Mouse (Mus musculus) heart, embryonic 10.5 days (tissue): ENCODE measurements around the gene Gpr183. TPM values are rescaled to one million over a fixed set of nuclear protein-coding genes. Genes with fewer than 3 reads are reported as not detected.

ENCODE experiments used
- DNase-seq: peaks from one replicate; pipeline ENCODE4 v3.0.0-alpha.2; 2017; ENCODE audit warnings: low spot score
- H3K27ac ChIP-seq: fragments of 300-500 bp; sonication (generic); 2 replicates; pipeline ENCODE4 v1.5.1; 2016; ENCODE audit warnings: mild to moderate bottlenecking
- H3K27me3 ChIP-seq: fragments of 300-500 bp; sonication (generic); 2 replicates; pipeline ENCODE4 v1.6.1; 2016; ENCODE audit warnings: mild to moderate bottlenecking; ENCODE audit not compliant: poor library complexity, insufficient read depth, severe bottlenecking
- H3K36me3 ChIP-seq: fragments of 300-500 bp; sonication (generic); 2 replicates; pipeline ENCODE4 v1.6.1; 2016; ENCODE audit warnings: mild to moderate bottlenecking, moderate library complexity
- H3K4me1 ChIP-seq: fragments of 300-500 bp; sonication (generic); 2 replicates; pipeline ENCODE4 v1.6.1; 2016; ENCODE audit warnings: mild to moderate bottlenecking
- H3K4me3 ChIP-seq: fragments of 300-500 bp; sonication (generic); 2 replicates; pipeline ENCODE4 v1.5.1; 2016; ENCODE audit warnings: mild to moderate bottlenecking, moderate library complexity
- H3K9me3 ChIP-seq: fragments of 300-500 bp; sonication (generic); 2 replicates; pipeline ENCODE4 v1.6.1; 2016; ENCODE audit warnings: mild to moderate bottlenecking, moderate library complexity
- WGBS: fragments of 180-500 bp; shearing (Covaris S2); methylation state at CpG from one replicate; pipeline ENCODE4 v1.1.7; 2016; 5-methylcytosine and 5-hydroxymethylcytosine counted together
- polyA plus RNA-seq: library from polyadenylated mRNA; unstranded; fragments of >200 nt; fragmentation: Nextera tagmentation; extraction: Ambion mirVana; gene quantifications from 2 replicates; pipeline ENCODE4 v1.2.1, GENCODE M21; 2016

Gene Gpr183
- polyA plus RNA-seq, 1 experiment from 2014 or later: 2.3 TPM

DNA sequence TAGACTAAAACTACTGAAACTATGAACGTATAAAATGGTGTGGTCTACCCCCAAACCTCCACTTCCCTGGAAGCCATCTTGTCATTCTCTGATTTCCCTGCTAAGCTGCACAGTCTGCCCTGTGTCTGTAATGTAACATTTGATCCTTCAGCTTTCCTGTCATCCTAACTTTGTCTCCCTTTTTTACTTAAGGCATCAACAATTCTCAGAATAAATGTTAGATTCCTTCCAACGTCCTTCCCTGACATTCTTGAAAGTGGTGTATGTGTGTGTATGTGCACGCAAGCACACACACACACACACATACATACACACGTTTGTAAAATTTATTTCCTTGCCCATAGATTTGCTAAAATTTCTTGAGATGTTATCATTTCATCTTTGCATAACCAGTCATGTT, 5.0 kb downstream of the Gpr183 start:
- no peak for DNase-seq
- H3K27me3 ChIP-seq: no peaks in the 10 kb centered on the region
- peaks cover 26% of the 10 kb centered on the region for H3K4me1 ChIP-seq
- 92% methylated on average over 4 of the region's 4 CpGs for WGBS
- H3K4me3 ChIP-seq: no peak overlapping the region
- no peak overlapping the region for H3K27ac ChIP-seq
- H3K36me3 ChIP-seq: no peaks in the 10 kb centered on the region
- no peaks in the 10 kb centered on the region for H3K9me3 ChIP-seq

DNA sequence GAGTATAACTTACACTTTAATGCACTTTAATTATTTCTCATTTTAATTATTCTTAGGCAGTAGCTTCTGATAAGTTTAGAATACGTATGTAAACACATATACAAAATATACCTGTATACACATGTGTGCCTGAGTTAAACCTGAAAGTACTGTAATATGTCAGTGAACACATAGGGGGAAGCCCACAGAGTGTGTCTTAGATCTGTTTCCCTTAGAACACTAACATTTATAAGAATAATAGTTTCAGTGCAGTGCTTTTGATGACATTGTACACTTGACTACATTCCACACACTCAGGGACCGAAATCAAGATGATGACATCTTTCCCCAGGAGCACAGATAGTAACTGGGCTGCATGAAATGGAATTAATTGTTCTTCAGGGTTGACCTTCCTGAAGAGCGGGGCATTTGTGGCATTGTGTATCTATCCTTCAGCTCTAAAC, 5.4 kb downstream of the Gpr183 start:
- no peaks in the 10 kb centered on the region for H3K9me3 ChIP-seq
- H3K27me3 ChIP-seq: no peaks in the 10 kb centered on the region
- H3K36me3 ChIP-seq: no peaks in the 10 kb centered on the region
- 82% methylated on average over 3 of the region's 3 CpGs for WGBS
- no peak overlapping the region for H3K27ac ChIP-seq
- H3K4me1 ChIP-seq: peaks cover 28% of the 10 kb centered on the region
- H3K4me3 ChIP-seq: no peak overlapping the region
- peak; percentile 22 for DNase-seq

DNA sequence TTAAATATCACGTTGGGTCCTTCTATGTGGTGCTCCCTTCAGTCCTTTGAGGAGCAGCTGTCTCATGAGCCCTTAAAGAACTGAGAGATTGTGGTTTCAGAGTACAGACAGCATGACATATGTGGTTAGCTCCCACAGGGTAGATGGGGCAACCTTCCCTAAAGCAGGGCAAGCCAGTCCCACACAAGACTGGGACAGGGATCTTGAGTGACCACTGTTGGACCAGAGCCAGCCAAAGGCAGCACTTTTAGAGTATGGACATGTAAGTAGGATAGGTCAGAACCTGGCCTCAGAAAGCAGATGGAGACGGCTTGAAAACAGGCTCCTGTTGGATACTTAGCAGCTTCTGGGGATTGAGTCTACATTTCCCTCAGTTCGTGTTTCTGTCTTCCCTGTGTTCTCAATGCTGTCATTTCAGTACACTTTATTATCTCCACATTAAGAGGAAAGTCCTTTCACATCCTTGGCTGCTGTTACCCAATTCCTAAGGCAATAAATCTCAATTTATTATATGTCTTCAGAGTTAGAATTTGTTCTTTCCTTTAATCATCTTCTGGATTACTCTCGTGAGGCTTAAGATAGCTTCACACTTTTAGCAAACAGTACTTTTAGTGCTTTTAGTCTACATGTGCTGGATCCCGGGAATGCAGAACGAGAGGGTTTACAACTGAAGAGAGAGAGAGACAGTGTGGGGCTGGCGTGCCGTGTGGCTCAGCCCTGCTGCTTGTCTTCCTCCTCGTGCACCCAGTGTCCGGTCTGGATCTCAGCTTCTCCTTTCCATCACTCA, 6.1 kb downstream of the Gpr183 start:
- Histone ChIP-seq H3K9me3 (no peaks in the 10 kb centered on the region), H3K4me3 (no peak overlapping the region), H3K27me3 (no peaks in the 10 kb centered on the region), H3K27ac (no peak overlapping the region), H3K4me1 (peaks cover 33% of the 10 kb centered on the region), H3K36me3 (no peaks in the 10 kb centered on the region)
- WGBS: 79% methylated on average over 10 of the region's 10 CpGs
- DNase-seq: peak; percentile 41

DNA sequence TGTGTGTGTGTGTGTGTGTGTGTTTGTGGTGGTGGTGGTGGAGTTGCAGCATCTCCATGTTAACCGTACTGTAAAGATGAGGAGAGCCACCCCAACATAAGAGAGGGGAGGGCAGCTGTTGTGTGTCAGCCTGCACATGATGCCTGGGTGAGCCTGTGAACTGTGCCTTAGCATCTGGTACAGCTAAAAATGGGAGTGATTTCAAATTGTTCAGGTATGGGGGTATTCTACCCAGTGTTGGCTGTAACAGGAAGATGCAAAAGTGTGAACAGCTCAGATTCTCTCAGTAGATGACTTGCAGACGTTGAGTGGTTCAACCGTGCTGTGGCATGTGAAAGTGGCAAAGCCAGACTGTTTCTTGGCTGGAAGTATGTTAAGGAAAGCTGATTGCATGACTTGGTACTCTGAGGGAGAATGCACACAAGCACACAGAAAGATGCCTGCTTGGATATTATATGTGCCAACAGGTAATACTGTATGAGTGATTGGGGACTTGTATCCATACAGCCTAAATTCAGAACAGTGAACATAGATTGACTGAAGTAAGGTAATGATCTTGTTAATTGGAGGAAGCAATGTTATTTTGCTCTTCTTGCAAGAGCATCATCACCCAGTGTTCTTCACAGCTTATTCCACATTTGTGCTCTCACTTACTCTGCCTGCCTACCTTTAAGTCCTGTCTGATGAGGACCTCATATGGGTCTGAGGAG, 6.8 kb downstream of the Gpr183 start:
- 77% methylated on average over 3 of the region's 3 CpGs for WGBS
- peak; percentile 24 for DNase-seq

DNA sequence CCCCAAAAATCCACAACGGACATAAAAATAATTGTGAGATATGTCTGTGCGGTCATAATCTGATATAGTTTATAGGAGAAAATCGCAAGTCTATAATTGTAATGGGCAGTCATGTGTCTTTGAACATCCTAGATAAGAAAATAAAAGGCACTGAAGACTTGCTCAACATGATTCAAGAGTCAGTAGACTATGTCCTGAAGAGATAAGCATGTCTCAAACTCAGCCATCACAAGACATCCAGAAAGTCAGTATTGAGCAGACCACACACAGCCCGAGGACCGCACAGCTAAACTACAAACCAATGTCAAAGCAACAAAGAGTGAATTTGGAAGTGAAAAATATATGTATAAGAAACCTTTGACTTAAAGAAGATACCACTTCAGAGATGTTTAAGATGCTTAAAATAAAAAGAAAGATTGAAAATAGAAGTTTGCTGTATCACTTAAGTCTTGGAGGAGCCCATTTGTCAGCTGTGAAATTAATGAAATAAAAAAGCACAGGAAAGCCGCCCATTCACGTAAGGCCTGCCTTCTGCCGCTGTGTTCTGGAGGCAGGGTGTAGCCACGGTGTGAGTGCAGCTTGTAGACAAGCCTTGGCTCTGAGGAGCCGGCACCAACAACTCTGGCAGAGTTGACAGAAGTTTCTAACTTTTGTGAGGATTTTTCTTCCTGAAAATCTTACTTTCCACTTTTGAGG, 7.7 kb downstream of the Gpr183 start:
- WGBS: 91% methylated on average over 10 of the region's 10 CpGs
- H3K27me3 ChIP-seq: no peaks in the 10 kb centered on the region
- no peak for DNase-seq
- H3K36me3 ChIP-seq: no peaks in the 10 kb centered on the region
- H3K9me3 ChIP-seq: no peaks in the 10 kb centered on the region
- peaks cover 24% of the 10 kb centered on the region for H3K4me1 ChIP-seq
- H3K4me3 ChIP-seq: no peak overlapping the region
- H3K27ac ChIP-seq: no peak overlapping the region

More for the DNA sequence above, 6.8 kb downstream of the Gpr183 start:
- no peaks in the 10 kb centered on the region for H3K27me3 ChIP-seq
- no peak overlapping the region for H3K27ac ChIP-seq
- H3K36me3 ChIP-seq: no peaks in the 10 kb centered on the region
- H3K9me3 ChIP-seq: no peaks in the 10 kb centered on the region
- H3K4me3 ChIP-seq: no peak overlapping the region
- H3K4me1 ChIP-seq: peaks cover 27% of the 10 kb centered on the region

DNA sequence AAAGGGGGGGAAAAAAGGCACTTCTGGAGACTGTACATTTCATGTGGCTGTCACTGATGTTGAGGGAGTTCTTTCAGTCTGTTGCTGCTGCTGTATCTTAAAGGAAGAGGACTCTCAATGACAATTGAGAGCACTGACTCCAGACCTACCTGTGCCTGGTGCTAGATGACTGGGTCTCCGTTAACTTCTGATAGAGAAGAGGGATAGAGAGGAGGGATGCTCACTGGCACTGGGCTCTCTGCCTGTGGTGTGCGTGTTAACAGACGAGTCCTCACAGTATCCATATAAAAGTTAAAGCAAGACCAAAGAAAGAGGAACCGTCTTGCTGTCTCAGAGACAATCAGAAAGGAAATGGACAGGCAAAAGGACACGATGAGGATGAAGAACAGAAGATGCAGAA, 8.7 kb downstream of the Gpr183 start:
- Histone ChIP-seq H3K4me3 (no peak overlapping the region), H3K27ac (no peak overlapping the region), H3K4me1 (peaks cover 20% of the 10 kb centered on the region), H3K9me3 (no peaks in the 10 kb centered on the region), H3K36me3 (no peaks in the 10 kb centered on the region), H3K27me3 (no peaks in the 10 kb centered on the region)
- 92% methylated on average over 5 of the region's 5 CpGs for WGBS
- no peak for DNase-seq

DNA sequence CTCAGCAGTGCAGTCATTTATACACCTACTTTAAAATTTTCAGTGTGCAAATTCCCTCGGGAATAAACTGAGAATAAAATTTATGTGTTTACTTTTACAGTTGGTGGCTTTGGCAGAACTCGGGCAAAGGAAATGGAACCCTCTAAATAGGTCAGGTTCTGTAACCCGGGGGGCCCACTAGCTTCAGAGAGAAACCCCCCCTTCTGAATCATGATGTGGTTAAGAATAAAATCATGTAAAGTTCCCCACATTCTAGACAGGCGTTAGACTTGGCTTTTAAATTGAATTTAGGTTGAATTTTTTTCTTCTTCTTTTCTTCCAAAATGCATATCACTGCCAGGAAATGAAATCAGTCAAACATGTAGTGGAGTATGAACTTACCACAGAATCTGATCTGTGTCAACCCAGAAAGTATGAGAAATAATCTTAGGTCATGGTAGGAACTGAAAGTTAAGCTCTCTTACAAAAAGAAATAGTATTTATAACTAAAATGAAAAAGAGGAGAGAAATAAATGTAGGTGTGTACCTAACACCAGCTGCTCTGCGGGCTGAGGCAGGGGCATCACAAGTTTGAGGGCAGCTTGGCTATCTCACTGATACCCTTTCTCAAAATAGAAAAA, 9.7 kb downstream of the Gpr183 start:
- Histone ChIP-seq H3K27me3 (no peaks in the 10 kb centered on the region), H3K27ac (no peak overlapping the region), H3K4me3 (no peak overlapping the region), H3K9me3 (no peaks in the 10 kb centered on the region), H3K36me3 (no peaks in the 10 kb centered on the region), H3K4me1 (peaks cover 20% of the 10 kb centered on the region)
- WGBS: 79% methylated on average over 5 of the region's 5 CpGs
- no peak for DNase-seq

DNA sequence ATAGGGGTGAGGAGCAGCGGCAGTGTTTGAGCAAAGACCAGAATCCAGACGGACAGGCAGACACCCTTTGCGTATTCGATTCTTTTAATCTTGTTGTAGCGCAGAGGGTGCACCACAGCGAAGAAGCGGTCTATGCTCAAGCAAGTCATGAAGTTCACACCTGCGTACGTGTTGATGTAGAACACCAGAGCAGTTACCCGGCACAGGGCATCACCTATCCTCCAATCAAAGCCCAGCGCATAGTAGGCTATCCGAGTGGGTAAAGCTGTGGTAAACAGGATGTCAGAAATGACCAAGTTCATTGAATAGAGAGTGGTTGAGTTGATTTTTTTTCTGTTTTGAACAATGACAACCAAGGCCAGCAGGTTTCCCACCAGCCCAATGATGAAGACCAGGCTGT, 10.4 kb downstream of the Gpr183 start:
- H3K4me3 ChIP-seq: no peak overlapping the region
- H3K9me3 ChIP-seq: no peaks in the 10 kb centered on the region
- H3K4me1 ChIP-seq: peaks cover 20% of the 10 kb centered on the region
- no peak for DNase-seq
- no peaks in the 10 kb centered on the region for H3K27me3 ChIP-seq
- 91% methylated on average over 12 of the region's 12 CpGs for WGBS
- no peak overlapping the region for H3K27ac ChIP-seq
- H3K36me3 ChIP-seq: no peaks in the 10 kb centered on the region

DNA sequence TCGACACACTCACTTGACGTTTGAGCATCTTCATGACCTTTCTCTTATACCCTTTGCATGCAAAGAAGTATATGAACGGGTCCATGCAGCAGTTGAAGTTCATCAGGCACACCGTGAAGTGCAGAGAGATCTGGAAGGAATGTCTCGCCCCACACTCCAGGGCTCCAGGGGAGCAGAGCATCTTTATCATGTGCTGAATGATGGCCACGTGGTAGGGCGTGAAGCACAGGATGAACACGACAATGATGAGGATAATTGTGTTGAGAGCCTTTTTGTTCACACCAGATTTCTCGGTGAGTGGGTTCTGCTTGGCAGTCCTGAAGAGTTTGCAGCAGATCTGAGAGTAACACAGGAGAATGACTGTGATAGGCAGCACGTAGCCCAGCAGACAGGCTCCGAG, 10.9 kb downstream of the Gpr183 start:
- H3K9me3 ChIP-seq: no peaks in the 10 kb centered on the region
- DNase-seq: peak; percentile 74
- no peaks in the 10 kb centered on the region for H3K36me3 ChIP-seq
- no peak overlapping the region for H3K27ac ChIP-seq
- H3K27me3 ChIP-seq: no peaks in the 10 kb centered on the region
- H3K4me1 ChIP-seq: peaks cover 20% of the 10 kb centered on the region
- 65% methylated on average over 11 of the region's 11 CpGs for WGBS
- no peak overlapping the region for H3K4me3 ChIP-seq

DNA sequence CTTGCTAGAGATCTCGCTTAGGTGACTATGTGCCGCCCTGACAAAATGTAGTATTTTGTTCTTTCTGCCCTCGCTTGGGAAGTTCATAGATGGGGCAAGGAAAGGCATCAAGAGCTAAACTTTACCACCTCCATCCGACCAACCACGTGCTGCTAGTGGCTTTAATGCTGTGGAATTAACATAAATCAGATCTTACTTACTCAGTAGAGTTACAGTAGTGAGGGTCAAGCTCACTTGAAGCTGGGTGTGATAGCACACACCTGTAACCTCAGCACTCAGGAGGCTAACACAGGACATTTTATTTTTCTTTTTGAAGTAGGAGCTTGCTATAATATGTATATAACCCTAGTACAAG, 13.0 kb downstream of the Gpr183 start:
- Histone ChIP-seq H3K4me1 (peaks cover 26% of the 10 kb centered on the region), H3K9me3 (no peaks in the 10 kb centered on the region), H3K27ac (no peak overlapping the region), H3K36me3 (no peaks in the 10 kb centered on the region), H3K27me3 (no peaks in the 10 kb centered on the region), H3K4me3 (no peak overlapping the region)
- 91% methylated on average over 5 of the region's 5 CpGs for WGBS
- peak; percentile 56 for DNase-seq

DNA sequence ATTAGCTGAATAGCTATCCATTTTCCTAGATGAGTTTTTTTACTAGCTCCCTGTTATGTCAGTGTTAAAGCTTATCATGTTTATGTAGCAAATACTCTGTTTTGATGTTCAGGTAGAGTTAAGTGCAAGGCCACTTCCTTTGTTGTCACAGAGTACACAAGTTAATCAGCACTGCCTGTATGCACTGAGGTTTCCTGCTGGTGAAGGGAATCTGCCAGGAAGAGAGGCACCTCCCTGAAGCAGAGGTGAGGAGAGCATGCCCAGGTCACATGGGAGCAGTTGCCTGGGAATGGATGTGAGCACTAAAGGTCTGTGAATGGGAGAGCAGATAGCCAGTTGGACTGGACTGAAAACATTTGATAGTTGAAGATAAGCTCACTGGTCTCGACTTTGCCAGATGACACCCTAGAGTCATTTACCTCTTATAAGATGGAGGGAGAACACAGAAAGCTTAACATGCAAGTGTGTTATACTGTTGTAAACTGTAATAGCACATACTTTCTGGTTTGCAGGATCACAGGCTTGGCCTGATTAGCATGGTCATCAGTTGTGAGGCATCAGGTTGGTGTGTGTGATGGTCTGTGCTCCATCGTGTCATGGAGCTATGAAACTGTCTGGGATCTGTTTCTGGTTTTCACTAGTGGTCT, 13.5 kb downstream of the Gpr183 start:
- no peaks in the 10 kb centered on the region for H3K27me3 ChIP-seq
- 55% methylated on average over 2 of the region's 2 CpGs for WGBS
- H3K36me3 ChIP-seq: no peaks in the 10 kb centered on the region
- H3K9me3 ChIP-seq: no peaks in the 10 kb centered on the region
- H3K4me1 ChIP-seq: peaks cover 27% of the 10 kb centered on the region
- H3K27ac ChIP-seq: no peak overlapping the region
- H3K4me3 ChIP-seq: no peak overlapping the region
- peak; percentile 70 for DNase-seq

DNA sequence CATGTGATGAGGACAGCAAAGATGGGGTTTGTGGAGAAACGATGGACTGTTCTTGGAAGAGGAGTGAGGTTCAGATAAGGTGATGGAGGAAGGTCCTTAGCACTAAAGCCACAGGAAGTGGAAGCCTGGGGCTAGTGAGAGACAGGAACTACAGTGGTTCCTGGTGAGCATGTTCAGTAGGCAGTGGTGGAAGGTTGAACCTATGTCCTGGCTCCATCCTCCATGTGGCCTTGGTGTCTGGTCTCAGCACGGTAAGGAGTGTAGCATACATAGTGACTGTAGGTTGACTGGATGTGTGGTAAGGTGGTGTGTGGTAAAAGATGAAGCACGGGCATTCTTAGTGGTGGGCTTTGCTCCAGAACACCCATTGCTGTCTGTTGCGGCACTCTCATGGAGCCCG, 15.1 kb downstream of the Gpr183 start:
- Histone ChIP-seq H3K9me3 (no peaks in the 10 kb centered on the region), H3K4me3 (no peak overlapping the region), H3K4me1 (peaks cover 27% of the 10 kb centered on the region), H3K27ac (no peak overlapping the region), H3K27me3 (no peaks in the 10 kb centered on the region), H3K36me3 (no peaks in the 10 kb centered on the region)
- peak; percentile 70 for DNase-seq
- 86% methylated on average over 5 of the region's 5 CpGs for WGBS
